Mouse (Mus musculus) kidney, adult 2 months (tissue): ENCODE results near the gene Erap1. TPM values are rescaled to one million over a fixed set of nuclear protein-coding genes. Genes with fewer than 3 reads are reported as not detected.
"Not testable (repeated sequence)": the region's sequence is repeated elsewhere in the genome, so short reads cannot be mapped to it uniquely, and the experiment has no call there.

Source experiments
- DNase-seq: peaks from one replicate; pipeline ENCODE4 v3.0.0; 2021
- H3K27ac ChIP-seq: fragments of 200-500 bp; 2 replicates; pipeline ENCODE4 v1.5.1; 2012; ENCODE audit warnings: low read depth, low read length, control low read depth, inconsistent platforms; ENCODE audit not compliant: insufficient read depth
- H3K27me3 ChIP-seq: fragments of 200-500 bp; replicated peaks from 2 replicates; pipeline ENCODE4 v1.6.1; 2012; ENCODE audit warnings: mild to moderate bottlenecking, moderate library complexity, low read length, inconsistent platforms; ENCODE audit not compliant: control insufficient read depth, insufficient read depth
- H3K36me3 ChIP-seq: fragments of 200-500 bp; 2 replicates; pipeline ENCODE4 v1.6.1; 2012; ENCODE audit warnings: mild to moderate bottlenecking, moderate library complexity, low read length, inconsistent platforms; ENCODE audit not compliant: control insufficient read depth, insufficient read depth
- H3K4me1 ChIP-seq: fragments of 200-500 bp; 2 replicates; pipeline ENCODE4 v1.6.1; 2011; ENCODE audit warnings: low read length; ENCODE audit not compliant: control insufficient read depth, insufficient read depth
- H3K4me3 ChIP-seq: fragments of 200-500 bp; 2 replicates; pipeline ENCODE4 v1.5.1; 2011; ENCODE audit warnings: mild to moderate bottlenecking, low read depth, low read length, control low read depth; ENCODE audit not compliant: insufficient read depth
- CTCF ChIP-seq: fragments of 200-500 bp; conservative IDR thresholded peaks from 2 replicates; pipeline ENCODE4 v1.5.1; 2011; ENCODE audit warnings: low read depth, mild to moderate bottlenecking, control low read depth, low read length, moderate library complexity, mixed read lengths; ENCODE audit not compliant: insufficient read depth, insufficient read length
- POLR2A ChIP-seq: fragments of 200-500 bp; IDR thresholded peaks from one replicate; pipeline ENCODE4 v1.6.1; 2011; ENCODE audit warnings: low read depth, low read length, control low read depth
- WGBS: fragments of 180-500 bp; shearing (Covaris S2); methylation state at CpG from one replicate; pipeline ENCODE4 v1.1.7; 2018; 5-methylcytosine and 5-hydroxymethylcytosine counted together
- polyA plus RNA-seq: library from polyadenylated mRNA; depleted of rRNA; stranded (reverse); fragments of >200 nt; gene quantifications from 2 replicates; pipeline ENCODE4 v1.2.3, GENCODE M21; 2012

Gene Erap1
- polyA plus RNA-seq, 1 experiment, result 13.3 TPM

DNA sequence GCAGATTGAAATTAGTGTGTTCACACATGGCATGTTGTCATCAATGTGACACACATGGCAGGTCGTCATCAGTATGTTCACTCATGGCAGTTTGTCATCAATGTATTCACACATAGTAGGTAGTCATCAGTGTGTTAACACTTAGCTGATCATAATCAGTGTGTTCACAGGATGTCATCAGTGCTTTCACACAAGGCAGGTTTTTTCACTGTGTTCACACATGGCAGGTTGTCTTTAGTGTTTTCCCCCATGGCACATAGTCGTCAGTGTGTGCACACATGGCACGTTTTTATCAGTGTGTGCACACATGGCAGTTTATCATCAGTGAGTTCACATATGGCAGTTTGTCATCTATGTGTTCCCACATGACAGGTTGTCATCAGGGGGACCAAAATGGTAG is 6.5 kb upstream of the Erap1 start:
- 82% methylated on average over 3 of the region's 3 CpGs for WGBS
- no peak for DNase-seq
- H3K27ac ChIP-seq, result no peak overlapping the region
- H3K27me3 ChIP-seq, result no peaks in the 10 kb centered on the region
- no peak for TF ChIP-seq POLR2A
- no peak for TF ChIP-seq CTCF
- H3K4me1 ChIP-seq, result no peaks in the 10 kb centered on the region
- H3K36me3 ChIP-seq, result no peaks in the 10 kb centered on the region
- no peak overlapping the region for H3K4me3 ChIP-seq

GRCm38 (mm10) chr13:74639712-74640522 is 549 bp downstream of the Erap1 start:
- DNase-seq, result peak; percentile 92
- Histone ChIP-seq H3K27me3 (no peaks in the 10 kb centered on the region), H3K4me1 (no peaks in the 10 kb centered on the region; the same call in 1 of the 2 replicates), H3K4me3 (peak overlapping the region; percentile 82), H3K27ac (peak overlapping the region; percentile 84), H3K36me3 (no peaks in the 10 kb centered on the region)
- no peak for TF ChIP-seq CTCF
- TF ChIP-seq POLR2A, result no peak
- under 1% methylated on average over 45 of the region's 49 CpGs for WGBS

GRCm38 (mm10) chr13:74640523-74640920 is 1.2 kb downstream of the Erap1 start:
- H3K4me1 ChIP-seq, H3K36me3 ChIP-seq, H3K27me3 ChIP-seq, DNase-seq, H3K27ac ChIP-seq: not testable (repeated sequence)
- peak overlapping the region; percentile 82 for H3K4me3 ChIP-seq
- 49% methylated on average over 3 of the region's 3 CpGs for WGBS

DNA sequence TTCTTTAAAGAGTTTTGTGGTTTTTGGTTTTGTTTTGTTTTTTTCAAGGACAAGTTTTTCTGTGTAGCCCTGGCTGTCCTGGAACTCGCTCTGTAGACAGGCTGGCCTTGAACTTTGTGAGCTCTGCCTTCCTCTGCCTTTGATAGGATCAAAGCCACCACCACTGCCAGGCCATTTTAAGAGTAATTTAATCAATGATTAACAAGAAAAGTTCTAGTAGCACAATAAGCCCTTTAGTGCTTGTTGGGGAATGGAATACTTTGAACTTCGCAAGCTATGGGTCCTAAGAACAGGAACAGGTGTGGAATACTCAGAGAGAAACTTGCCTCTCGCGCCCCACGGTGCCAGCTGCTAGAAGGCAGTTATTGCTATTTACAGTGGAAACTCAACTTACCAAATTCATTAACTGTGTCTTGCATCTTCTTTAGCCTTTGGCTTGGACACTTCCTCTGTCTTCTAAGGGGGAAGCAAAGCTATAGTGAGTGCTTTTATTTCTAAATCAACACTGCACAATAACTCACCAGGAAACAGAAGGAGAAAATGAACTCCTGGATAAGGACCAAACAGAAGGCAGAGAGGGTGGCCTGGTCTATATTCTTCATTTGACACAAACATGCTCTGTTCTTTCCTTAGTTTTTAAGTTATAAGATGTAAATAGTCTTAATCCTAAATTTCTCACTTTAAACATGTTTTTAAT is 56.3 kb downstream of the Erap1 start:
- no peak overlapping the region for H3K27ac ChIP-seq
- no peaks in the 10 kb centered on the region for H3K27me3 ChIP-seq
- WGBS, result 83% methylated on average over 5 of the region's 5 CpGs
- TF ChIP-seq CTCF, result no peak
- no peak for TF ChIP-seq POLR2A
- no peak overlapping the region for H3K4me3 ChIP-seq
- peak; percentile 2 for DNase-seq
- no peaks in the 10 kb centered on the region for H3K4me1 ChIP-seq
- peaks cover 10% of the 10 kb centered on the region for H3K36me3 ChIP-seq

DNA sequence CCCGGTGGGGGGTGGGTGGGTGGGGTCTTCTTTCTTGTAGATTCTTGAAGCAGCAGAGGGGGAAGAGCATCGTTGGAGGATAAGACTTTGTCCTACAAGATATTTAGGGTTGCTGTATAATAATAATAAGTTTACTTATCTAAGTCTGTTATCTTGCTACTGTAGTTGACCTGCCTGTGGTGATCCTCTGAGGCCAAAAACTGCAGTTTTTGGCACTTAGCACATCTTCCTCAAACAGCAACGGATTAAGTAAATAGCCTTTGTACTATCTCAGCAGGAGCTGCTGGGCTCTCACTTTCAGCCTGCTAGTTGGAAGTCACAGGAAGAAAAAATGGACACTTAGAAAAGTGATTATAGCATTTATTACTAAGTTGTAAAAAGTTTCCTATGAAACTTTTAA is 56.9 kb downstream of the Erap1 start:
- peaks cover 7% of the 10 kb centered on the region for H3K36me3 ChIP-seq
- no peak overlapping the region for H3K27ac ChIP-seq
- TF ChIP-seq CTCF (no peak), POLR2A (no peak)
- no peak overlapping the region for H3K4me3 ChIP-seq
- no peaks in the 10 kb centered on the region for H3K4me1 ChIP-seq
- DNase-seq, result no peak
- H3K27me3 ChIP-seq, result no peaks in the 10 kb centered on the region
- 68% methylated on average over 3 of the region's 3 CpGs for WGBS

GRCm38 (mm10) chr13:74719002-74719401 is 79.6 kb downstream of the Erap1 start:
- H3K27me3 ChIP-seq, result no peaks in the 10 kb centered on the region
- no peak for DNase-seq
- H3K27ac ChIP-seq, result no peak overlapping the region
- peaks cover 12% of the 10 kb centered on the region for H3K36me3 ChIP-seq
- no peak overlapping the region for H3K4me3 ChIP-seq
- WGBS, result 93% methylated on average over 2 of the region's 2 CpGs
- TF ChIP-seq CTCF (no peak), POLR2A (no peak)
- H3K4me1 ChIP-seq, result no peaks in the 10 kb centered on the region

GRCm38 (mm10) chr13:74733726-74734125 is 94.4 kb downstream of the Erap1 start:
- TF ChIP-seq POLR2A (no peak), CTCF (no peak)
- 95% methylated on average over 4 of the region's 4 CpGs for whole genome bisulfite sequencing

More at GRCm38 (mm10) chr13:74733726-74734125, 94.4 kb downstream of the Erap1 start:
- H3K4me3 ChIP-seq, result no peak overlapping the region
- H3K4me1 ChIP-seq, result no peaks in the 10 kb centered on the region
- peaks cover 13% of the 10 kb centered on the region for H3K36me3 ChIP-seq
- no peaks in the 10 kb centered on the region for H3K27me3 ChIP-seq
- no peak for DNase-seq
- no peak overlapping the region for H3K27ac ChIP-seq
